Mouse (Mus musculus) heart, embryonic 14.5 days (tissue): Measurements from ENCODE around the gene Rab5a. TPM values are rescaled to one million over a fixed set of nuclear protein-coding genes. Genes with fewer than 3 reads are reported as not detected.
A peak's percentile ranks its signal among the peaks of the same experiment; 100 is the strongest.
"Not testable (repeated sequence)": the region's sequence is repeated elsewhere in the genome, so short reads cannot be mapped to it uniquely, and the experiment has no call there.

Experiments used
- ATAC-seq: fragments of 200-750 bp; cut with Nextera tagmentation; 2 replicates; pipeline ENCODE4 v1.8.0; 2017; ENCODE audit warnings: low read depth, moderate TSS enrichment; ENCODE audit not compliant: insufficient number of reproducible peaks, insufficient read depth, low FRiP score
- H3K27ac ChIP-seq, 2 experiments: fragments of 200-500 bp in 1 of 2; fragments of 300-500 bp in 1 of 2; sonication (generic) in 1 of 2; replicated peaks in 1 of 2; 2 replicates each; pipeline ENCODE4 v1.5.1; 2012 to 2014; ENCODE audit warnings: low read depth in 2 of 2, low read length in 2 of 2, control low read depth in 1 of 2, mild to moderate bottlenecking in 1 of 2, mixed read lengths in 1 of 2; ENCODE audit not compliant: control insufficient read depth in 1 of 2, insufficient read depth in 1 of 2
- H3K27me3 ChIP-seq: fragments of 300-500 bp; sonication (generic); 2 replicates; pipeline ENCODE4 v1.6.1; 2014; ENCODE audit warnings: mild to moderate bottlenecking, low read length, control low read depth; ENCODE audit not compliant: control insufficient read depth, insufficient read depth
- H3K36me3 ChIP-seq: fragments of 300-500 bp; sonication (generic); 2 replicates; pipeline ENCODE4 v1.6.1; 2014; ENCODE audit warnings: mild to moderate bottlenecking, control low read depth, low read length, mixed read lengths; ENCODE audit not compliant: control insufficient read depth, insufficient read depth
- H3K4me1 ChIP-seq, 2 experiments: fragments of 200-500 bp in 1 of 2; fragments of 300-500 bp in 1 of 2; sonication (generic) in 1 of 2; 2 replicates each; pipeline ENCODE4 v1.6.1; 2012 to 2014; ENCODE audit warnings: low read length in 2 of 2, control low read depth in 1 of 2, mixed read lengths in 1 of 2; ENCODE audit not compliant: control insufficient read depth in 2 of 2, insufficient read depth in 2 of 2
- H3K4me2 ChIP-seq: fragments of 300-500 bp; sonication (generic); 2 replicates; pipeline ENCODE4 v1.6.1; 2014; ENCODE audit warnings: mild to moderate bottlenecking, low read length
- H3K4me3 ChIP-seq, 2 experiments: fragments of 200-500 bp in 1 of 2; fragments of 300-500 bp in 1 of 2; sonication (generic) in 1 of 2; 2 replicates each; pipeline ENCODE4 v1.5.1; 2012 to 2014; ENCODE audit warnings: low read length in 2 of 2, mild to moderate bottlenecking in 2 of 2, control low read depth in 1 of 2, low read depth in 1 of 2, moderate library complexity in 1 of 2; ENCODE audit not compliant: control insufficient read depth in 1 of 2, insufficient read depth in 1 of 2
- H3K9ac ChIP-seq: fragments of 300-500 bp; sonication (generic); 2 replicates; pipeline ENCODE4 v1.6.1; 2014; ENCODE audit warnings: mild to moderate bottlenecking, low read length
- H3K9me3 ChIP-seq: fragments of 300-500 bp; sonication (generic); 2 replicates; pipeline ENCODE4 v1.6.1; 2016; ENCODE audit warnings: low read length, control low read depth; ENCODE audit not compliant: control insufficient read depth
- WGBS: fragments of 180-500 bp; shearing (Covaris S2); extraction: QIAGEN DNeasy Blood & Tissue Kit; methylation state at CpG from one replicate; pipeline ENCODE4 v1.1.7; 2014; 5-methylcytosine and 5-hydroxymethylcytosine counted together
- polyA plus RNA-seq: library from polyadenylated mRNA; unstranded; fragments of >200 nt; fragmentation: Nextera tagmentation; extraction: Ambion mirVana; gene quantifications from 2 replicates; pipeline ENCODE4 v1.2.1, GENCODE M21; 2014

The Rab5a gene
- polyA plus RNA-seq, 1 experiment from 2014 or later: 80.4 TPM

- ATAC-seq: no peak
- H3K9ac ChIP-seq: no peak overlapping the region
- H3K36me3 ChIP-seq: 0 out of 2 replicates have a peak, but pooled peaks cover 4% of the 10 kb centered on the region
- no peak overlapping the region for H3K4me3 ChIP-seq
- 0 out of 4 replicates have a peak, but pooled peaks cover 0 to under 1% of the 10 kb centered on the region in 2 experiments for H3K4me1 ChIP-seq
- no peaks in the 10 kb centered on the region for H3K9me3 ChIP-seq
- H3K27ac ChIP-seq: no peak overlapping the region
- no peaks in the 10 kb centered on the region for H3K27me3 ChIP-seq
- no peak overlapping the region for H3K4me2 ChIP-seq
These were observed 40.3 kb downstream of the Rab5a start for GRCm38 (mm10) chr17:53519364-53519763.

GRCm38 (mm10) chr17:53520509-53520908, 41.5 kb downstream of the Rab5a start:
- Histone ChIP-seq H3K36me3 (no peaks in the 10 kb centered on the region), H3K4me3 (no peak overlapping the region), H3K27ac (no peak overlapping the region), H3K4me1 (no peaks in the 10 kb centered on the region), H3K9me3 (no peaks in the 10 kb centered on the region), H3K4me2 (no peak overlapping the region), H3K27me3 (no peaks in the 10 kb centered on the region), H3K9ac (no peak overlapping the region)
- ATAC-seq: no peak

- Histone ChIP-seq H3K9me3 (no peaks in the 10 kb centered on the region), H3K4me1 (peaks cover 2 to 13% of the 10 kb centered on the region in 2 experiments; a peak in 2 of 4 replicates), H3K27ac (no peak overlapping the region), H3K36me3 (no peaks in the 10 kb centered on the region), H3K27me3 (no peaks in the 10 kb centered on the region), H3K9ac (no peak overlapping the region), H3K4me2 (no peak overlapping the region), H3K4me3 (no peak overlapping the region)
- no peak for ATAC-seq
- 63% methylated on average over 2 of the region's 2 CpGs for WGBS
These were observed 49.0 kb downstream of the Rab5a start for GRCm38 (mm10) chr17:53528034-53528433.

DNA sequence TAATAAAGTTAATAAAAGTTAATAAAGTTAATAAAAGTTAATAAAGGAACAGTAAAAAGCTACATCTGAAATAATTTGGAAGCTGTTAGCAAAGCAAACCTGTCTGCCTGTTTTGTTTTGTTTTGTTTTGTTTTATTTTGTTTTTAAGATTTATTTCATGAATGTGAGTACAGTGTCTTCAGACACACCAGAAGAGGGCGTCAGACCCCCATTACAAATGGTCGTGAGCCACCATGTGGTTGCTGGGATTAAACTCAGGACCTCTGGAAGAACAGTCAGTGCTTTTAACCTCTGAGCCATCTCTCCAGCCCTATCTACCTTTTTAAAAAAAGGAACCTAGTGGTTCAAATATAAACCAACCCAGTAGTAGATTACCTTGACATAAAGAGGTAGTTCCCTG, 52.1 kb downstream of the Rab5a start:
- no peaks in the 10 kb centered on the region for H3K27me3 ChIP-seq
- H3K4me3 ChIP-seq: no peak overlapping the region
- no peak for ATAC-seq
- no peak overlapping the region for H3K4me2 ChIP-seq
- no peak overlapping the region for H3K27ac ChIP-seq
- H3K9me3 ChIP-seq: no peaks in the 10 kb centered on the region
- peaks cover 2 to 13% of the 10 kb centered on the region in 2 experiments; a peak in 2 of 4 replicates for H3K4me1 ChIP-seq
- H3K9ac ChIP-seq: no peak overlapping the region
- no peaks in the 10 kb centered on the region for H3K36me3 ChIP-seq
- whole genome bisulfite sequencing: 54% methylated on average over 2 of the region's 2 CpGs

GRCm38 (mm10) chr17:53532425-53532824, 53.4 kb downstream of the Rab5a start:
- Histone ChIP-seq H3K9me3 (no peaks in the 10 kb centered on the region), H3K4me1 (peaks cover 2 to 13% of the 10 kb centered on the region in 2 experiments; a peak in 2 of 4 replicates), H3K4me3 (no peak overlapping the region), H3K9ac (no peak overlapping the region), H3K36me3 (no peaks in the 10 kb centered on the region), H3K27me3 (no peaks in the 10 kb centered on the region), H3K4me2 (no peak overlapping the region), H3K27ac (no peak overlapping the region)
- ATAC-seq: no peak
- WGBS: 36% methylated on average over 2 of the region's 2 CpGs

GRCm38 (mm10) chr17:53539351-53539750, 60.3 kb downstream of the Rab5a start, which contains the start of gene Pp2d1:
Pp2d1 (minus strand) TSS chr17:53539451.
- H3K27me3 ChIP-seq, H3K4me1 ChIP-seq, H3K36me3 ChIP-seq, H3K4me3 ChIP-seq, H3K9ac ChIP-seq, ATAC-seq, H3K9me3 ChIP-seq, H3K4me2 ChIP-seq, H3K27ac ChIP-seq: not testable (repeated sequence)
- WGBS: 90% methylated on average over 2 of the region's 2 CpGs

DNA sequence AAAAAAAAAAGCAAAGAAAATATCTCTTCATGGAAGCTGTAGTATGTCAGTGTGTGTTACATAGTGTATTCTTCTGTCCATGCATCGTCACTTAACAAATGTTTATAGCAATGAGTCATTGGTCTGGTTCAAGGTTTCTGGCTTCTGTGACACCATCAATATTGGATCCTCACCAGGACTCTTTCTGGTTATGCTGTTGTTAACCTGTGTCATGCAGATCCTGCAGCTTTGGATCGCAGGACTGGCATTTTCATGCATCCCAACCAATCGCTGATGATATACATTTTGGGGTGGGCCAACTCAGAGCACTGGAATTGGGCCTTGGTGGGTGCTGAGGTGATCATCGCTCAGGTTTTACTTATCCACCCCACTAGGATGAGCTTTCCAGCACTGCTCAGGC, 63.5 kb downstream of the Rab5a start:
- H3K4me3 ChIP-seq: no peak overlapping the region
- H3K9ac ChIP-seq: no peak overlapping the region
- no peaks in the 10 kb centered on the region for H3K27me3 ChIP-seq
- 91% methylated on average over 4 of the region's 4 CpGs for WGBS
- no peaks in the 10 kb centered on the region; a peak in 1 of 4 replicates for H3K4me1 ChIP-seq
- no peak overlapping the region for H3K4me2 ChIP-seq
- no peaks in the 10 kb centered on the region for H3K9me3 ChIP-seq
- H3K36me3 ChIP-seq: no peaks in the 10 kb centered on the region
- no peak overlapping the region for H3K27ac ChIP-seq
- no peak for ATAC-seq

DNA sequence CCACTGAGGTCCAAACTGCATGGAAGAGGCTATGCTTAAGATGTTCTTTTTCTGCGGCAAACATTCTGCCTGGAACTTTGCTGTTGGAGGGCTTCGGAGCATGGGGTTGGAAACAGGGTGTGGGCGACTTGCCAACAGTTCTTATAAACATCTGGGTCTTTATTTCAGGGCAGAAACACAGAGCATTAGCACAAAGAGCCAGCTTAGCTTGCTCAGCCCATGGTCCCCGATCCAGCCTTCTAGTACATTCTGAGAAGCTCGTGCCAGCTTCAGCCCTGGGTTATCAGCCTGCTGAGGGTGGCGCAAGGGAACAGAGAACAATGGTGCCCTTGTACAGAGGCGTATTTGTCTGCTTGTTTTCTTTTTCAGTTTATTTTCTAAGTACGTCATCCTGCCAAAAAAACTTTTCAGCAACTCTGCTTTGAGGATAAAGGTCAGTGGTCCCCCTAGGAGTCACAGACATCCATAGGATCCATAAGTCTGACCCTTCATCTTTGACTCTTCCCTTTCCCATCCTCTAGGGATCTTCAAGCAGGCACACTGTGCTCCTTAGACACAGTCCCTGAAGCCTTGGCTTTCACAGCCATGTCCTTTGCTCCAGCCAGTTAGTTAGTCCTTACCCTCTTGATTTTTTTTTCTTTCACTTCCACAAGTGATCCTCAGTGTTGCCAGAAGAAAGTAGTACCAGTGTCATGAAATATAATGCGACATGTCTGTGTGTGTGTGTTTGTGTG, 64.7 kb downstream of the Rab5a start:
- ATAC-seq: no peak
- Histone ChIP-seq H3K36me3 (no peaks in the 10 kb centered on the region), H3K27ac (peak overlapping the region; percentile 19 to 23; a peak in 2 of 4 replicates), H3K9me3 (no peaks in the 10 kb centered on the region), H3K4me1 (no peaks in the 10 kb centered on the region; a peak in 1 of 4 replicates), H3K4me2 (no peak overlapping the region), H3K9ac (no peak overlapping the region), H3K4me3 (no peak overlapping the region), H3K27me3 (no peaks in the 10 kb centered on the region)
- WGBS: 63% methylated on average over 9 of the region's 9 CpGs
